8 mouse cellular contexts compared by ENCODE assay signal in genomic region chr6:39810612-39811116, GRCm38 (mm10). TPM values are rescaled to one million over a fixed set of nuclear protein-coding genes. Genes with fewer than 3 reads are reported as not detected.
DNase-seq lines count a peak whose midpoint lies in the region; ATAC-seq and TF ChIP-seq lines count a peak whose summit lies in the region.

TSS of gene Mrps33 (minus strand) at chr6:39810988.

- no peaks in the 10 kb centered on the region for H3K9me3 ChIP-seq in MEL (replicated peaks; ENCODE audit: insufficient read depth, low read length)
- H3K9me3 ChIP-seq in lung, embryonic 16.5 days (ENCODE audit: control insufficient read depth, low read length): no peaks in the 10 kb centered on the region

- peak; percentile 62 to 91 for TF ChIP-seq POLR2A in MEL (IDR thresholded peaks at IDR 0.05; ENCODE audit: control insufficient read depth in 1 of 2, insufficient read depth in 1 of 2, low read depth in 1 of 2, low read length in 2 of 2, poor library complexity in 1 of 2)
- TF ChIP-seq POLR2A in cerebellum, adult 2 months (IDR thresholded peaks at IDR 0.05; ENCODE audit: borderline replicate concordance, insufficient read depth, low read length): peak; percentile 79

- peak within 1 kb of the TSS; percentile 78 to 99 for H3K4me3 ChIP-seq in MEL (ENCODE audit: control insufficient read depth in 1 of 2, insufficient read depth in 1 of 2, low read depth in 2 of 2, low read length in 2 of 2)
- H3K4me3 ChIP-seq in cerebellum, adult 2 months (replicated peaks; ENCODE audit: insufficient read depth, low read depth, low read length): peak within 1 kb of the TSS; percentile 88
- peak within 1 kb of the TSS; percentile 87 for H3K4me3 ChIP-seq in lung, embryonic 16.5 days (ENCODE audit: low read length)

- peaks cover 12% of the 10 kb centered on the region for H3K79me2 ChIP-seq in MEL (ENCODE audit: control insufficient read depth, insufficient read depth, low read length, poor library complexity)

- TF ChIP-seq RAD21 in MEL (IDR thresholded peaks at IDR 0.05; ENCODE audit: low read depth, low read length): no peak

- TF ChIP-seq EP300 in MEL (IDR thresholded peaks at IDR 0.05; ENCODE audit: low read depth in 1 of 2, low read length in 2 of 2): peak in 1 of 2 experiments; percentile 42; a peak in 2 of 4 replicates

- H3K27ac ChIP-seq in MEL (ENCODE audit: control insufficient read depth, low read depth, low read length): peak within 1 kb of the TSS; percentile 38
- H3K27ac ChIP-seq in cerebellum, adult 2 months (ENCODE audit: insufficient read depth, low read length): peak within 1 kb of the TSS; percentile 35
- H3K27ac ChIP-seq in lung, embryonic 16.5 days (ENCODE audit: low read length): peak within 1 kb of the TSS; percentile 32; the same call in 1 of the 2 replicates

- peak within 1 kb of the TSS; percentile 95 for H3K9ac ChIP-seq in MEL (ENCODE audit: control insufficient read depth, low read depth, low read length, poor library complexity, severe bottlenecking)
- H3K9ac ChIP-seq in lung, embryonic 16.5 days (ENCODE audit: low read length): peak within 1 kb of the TSS; percentile 81

- peaks cover 0 to 13% of the 10 kb centered on the region in 2 experiments; a peak in 2 of 4 replicates for H3K36me3 ChIP-seq in MEL (ENCODE audit: control insufficient read depth in 1 of 2, insufficient read depth in 2 of 2, low read length in 2 of 2)
- H3K36me3 ChIP-seq in lung, embryonic 16.5 days (ENCODE audit: control insufficient read depth, insufficient read depth, low read length): no peaks in the 10 kb centered on the region

- no peaks in the 10 kb centered on the region for H3K27me3 ChIP-seq in MEL (ENCODE audit: control insufficient read depth in 1 of 2, insufficient read depth in 2 of 2, low read length in 2 of 2)
- H3K27me3 ChIP-seq in cerebellum, adult 2 months (ENCODE audit: control insufficient read depth, insufficient read depth, low read length): no peaks in the 10 kb centered on the region
- no peaks in the 10 kb centered on the region for H3K27me3 ChIP-seq in lung, embryonic 16.5 days (ENCODE audit: control insufficient read depth, insufficient read depth, low read depth, low read length)

- H3K4me2 ChIP-seq in lung, embryonic 16.5 days (ENCODE audit: low read depth, low read length): peak within 1 kb of the TSS; percentile 78

- TF ChIP-seq CTCF in MEL (IDR thresholded peaks at IDR 0.05 in 2 of 3, conservative IDR thresholded peaks at IDR 0.05 in 1 of 3; ENCODE audit: control insufficient read depth in 1 of 3, insufficient read depth in 1 of 3, low read depth in 2 of 3, low read length in 3 of 3, poor library complexity in 1 of 3, severe bottlenecking in 1 of 3): peak; percentile 76 to 99 (median 96)
- TF ChIP-seq CTCF in cerebellum, adult 2 months (IDR thresholded peaks at IDR 0.05; ENCODE audit: borderline replicate concordance, insufficient read depth, low read depth, low read length): peak; percentile 82

- DNase-seq in MEL (ENCODE audit: low read depth, low spot score): peak; percentile 98
- DNase-seq in cerebellum, adult 2 months: peak; percentile 97 to 98
- peak; percentile 95 for DNase-seq in forelimb bud, embryonic 11.5 days (ENCODE audit: low read depth, low spot score)
- peak; percentile 87 for DNase-seq in layer of hippocampus, adult 9-10 months (ENCODE audit: low spot score)
- DNase-seq in ovary, postnatal 10 days (ENCODE audit: low spot score): peak; percentile 94
- peak; percentile 97 to 98 for DNase-seq in thymus, postnatal 10 days (ENCODE audit: low spot score in 2 of 2)

- WGBS in cerebellum, adult 2 months: under 1% methylated on average over 40 of the region's 40 CpGs
- under 1% methylated on average over 40 of the region's 40 CpGs for WGBS in lung, embryonic 16.5 days

- peaks cover 0 to 4% of the 10 kb centered on the region in 2 experiments; a peak in 1 of 4 replicates for H3K4me1 ChIP-seq in MEL (ENCODE audit: control insufficient read depth in 1 of 2, insufficient read depth in 2 of 2, low read length in 2 of 2)
- H3K4me1 ChIP-seq in cerebellum, adult 2 months (ENCODE audit: control insufficient read depth, insufficient read depth, low read length): no peaks in the 10 kb centered on the region
- H3K4me1 ChIP-seq in lung, embryonic 16.5 days (replicated peaks; ENCODE audit: control insufficient read depth, insufficient read depth, low read length): peaks cover 4% of the 10 kb centered on the region; the same call in 1 of the 2 replicates

- ATAC-seq in hematopoietic stem cell, adult 5-6 weeks (replicated peaks in 1 of 2; ENCODE audit: insufficient read depth in 1 of 2, low FRiP score in 2 of 2, low TSS enrichment in 1 of 2, low read depth in 1 of 2, poor library complexity in 2 of 2, severe bottlenecking in 2 of 2): peak; percentile 100
- peak; percentile 99 for ATAC-seq in lung, embryonic 16.5 days (ENCODE audit: low read depth)

TF ChIP-seq in MEL, 35 proteins besides CTCF, POLR2A, EP300 and RAD21:
- TF ChIP-seq ETS1 (IDR thresholded peaks at IDR 0.05; ENCODE audit: low read depth, low read length): peak; percentile 65
- no peak for TF ChIP-seq JUND (IDR thresholded peaks at IDR 0.05; ENCODE audit: low read depth, low read length)
- TF ChIP-seq E2F4 (IDR thresholded peaks at IDR 0.05; ENCODE audit: borderline replicate concordance, low read depth, low read length): no peak
- no peak for TF ChIP-seq MAFK (IDR thresholded peaks at IDR 0.05; ENCODE audit: borderline replicate concordance, low read depth, low read length)
- no peak for TF ChIP-seq CHD1 (IDR thresholded peaks at IDR 0.05; ENCODE audit: low read depth, low read length)
- no peak; the same call in 1 of the 2 replicates for TF ChIP-seq GABPA (IDR thresholded peaks at IDR 0.05; ENCODE audit: low read depth, low read length)
- TF ChIP-seq SIN3A (IDR thresholded peaks at IDR 0.05; ENCODE audit: low read length): peak; percentile 91
- peak; percentile 79 for TF ChIP-seq NRF1 (IDR thresholded peaks at IDR 0.05; ENCODE audit: insufficient read depth, low read depth, low read length, poor library complexity, severe bottlenecking)
- peak; percentile 72; the same call in 1 of the 2 replicates for TF ChIP-seq MXI1 (IDR thresholded peaks at IDR 0.05; ENCODE audit: low read depth, low read length)
- TF ChIP-seq ZMIZ1 (IDR thresholded peaks at IDR 0.05; ENCODE audit: low read depth, low read length): 0 out of 2 replicates have a peak, but pooled peaks have one; percentile 56
- TF ChIP-seq MAX (IDR thresholded peaks at IDR 0.05; ENCODE audit: low read length): no peak; the same call in none of the 2 replicates
- no peak for TF ChIP-seq ZC3H11A (IDR thresholded peaks at IDR 0.05; ENCODE audit: low read depth, low read length)
- peak; percentile 92 for TF ChIP-seq NELFE (IDR thresholded peaks at IDR 0.05; ENCODE audit: low read depth, low read length)
- no peak for TF ChIP-seq UBTF (IDR thresholded peaks at IDR 0.05; ENCODE audit: borderline replicate concordance, insufficient read depth, low read depth, low read length)
- no peak for TF ChIP-seq BHLHE40 (IDR thresholded peaks at IDR 0.05; ENCODE audit: borderline replicate concordance, low read depth, low read length)
- TF ChIP-seq ZKSCAN1 (IDR thresholded peaks at IDR 0.05; ENCODE audit: low read depth, low read length): no peak
- TF ChIP-seq MEF2A (IDR thresholded peaks at IDR 0.05; ENCODE audit: extremely low read depth, insufficient replicate concordance, low read depth, low read length, poor library complexity, severe bottlenecking): no peak
- TF ChIP-seq TBP (IDR thresholded peaks at IDR 0.05; ENCODE audit: low read depth, low read length): peak; percentile 33; the same call in 1 of the 2 replicates
- no peak for TF ChIP-seq CHD2 (IDR thresholded peaks at IDR 0.05; ENCODE audit: low read length)
- TF ChIP-seq POLR2AphosphoS5 (IDR thresholded peaks at IDR 0.05; ENCODE audit: borderline replicate concordance, low read depth, low read length): no peak
- TF ChIP-seq KAT2A (conservative IDR thresholded peaks at IDR 0.05; ENCODE audit: low read depth, low read length): peak; percentile 79; the same call in 1 of the 2 replicates
- peak; percentile 24; the same call in 1 of the 2 replicates for TF ChIP-seq USF1 (IDR thresholded peaks at IDR 0.05; ENCODE audit: low read depth, low read length)
- TF ChIP-seq TCF12 (IDR thresholded peaks at IDR 0.05; ENCODE audit: low read depth, low read length): peak; percentile 59
- no peak for TF ChIP-seq TAL1 (IDR thresholded peaks at IDR 0.05; ENCODE audit: low read length)
- TF ChIP-seq RCOR1 (IDR thresholded peaks at IDR 0.05; ENCODE audit: low read depth, low read length): 0 out of 2 replicates have a peak, but pooled peaks have one; percentile 34
- TF ChIP-seq MYC (IDR thresholded peaks at IDR 0.05; ENCODE audit: low read depth, low read length): peak; percentile 84
- no peak for TF ChIP-seq GATA1 (IDR thresholded peaks at IDR 0.05; ENCODE audit: low read depth, low read length)
- peak; percentile 100 for TF ChIP-seq ELF1 (IDR thresholded peaks at IDR 0.05; ENCODE audit: low read depth, low read length)
- TF ChIP-seq HCFC1 (IDR thresholded peaks at IDR 0.05; ENCODE audit: low read depth, low read length): peak; percentile 97
- no peak for TF ChIP-seq MYB (IDR thresholded peaks at IDR 0.05; ENCODE audit: low read depth, low read length)
- TF ChIP-seq SMC3 (IDR thresholded peaks at IDR 0.05; ENCODE audit: low read depth, low read length): peak; percentile 27; the same call in 1 of the 2 replicates
- peak; percentile 67; the same call in 1 of the 2 replicates for TF ChIP-seq POLR2AphosphoS2 (IDR thresholded peaks at IDR 0.05; ENCODE audit: low read length)
- TF ChIP-seq USF2 (IDR thresholded peaks at IDR 0.05; ENCODE audit: borderline replicate concordance in 1 of 2, insufficient read depth in 1 of 2, low read depth in 1 of 2, low read length in 2 of 2): no peak
- peak; percentile 96 for TF ChIP-seq MAZ (IDR thresholded peaks at IDR 0.05; ENCODE audit: low read depth, low read length)
- no peak; the same call in 1 of the 2 replicates for TF ChIP-seq ZNF384 (IDR thresholded peaks at IDR 0.05; ENCODE audit: low read depth, low read length)

RNA-seq across cellular contexts. Expression of gene Mrps33, which starts in this region (rescaled TPM):
- 102 and 105 TPM in 2 replicates for total RNA-seq in MEL (2012; rRNA removed)
- polyA plus RNA-seq in MEL (2012; ENCODE audit: insufficient read depth in 1 of 2, insufficient read length in 2 of 2, low read depth in 1 of 2, low replicate concordance in 2 of 2, missing spikeins in 1 of 2): 1,000 to 10,000 TPM in 1 of 2 experiments, 100 to 1,000 TPM in 1; 126 to 1,706 TPM
- 284 and 308 TPM in 2 replicates for polyA plus RNA-seq in cerebellum, adult 2 months (2012; rRNA removed)
- total RNA-seq in hematopoietic stem cell, adult 5-6 weeks (2017): 37.1 and 47.6 TPM in 2 replicates
- 167 and 169 TPM in 2 replicates for polyA plus RNA-seq in lung, embryonic 16.5 days (2015; fragmentation: Nextera tagmentation; extraction: Ambion mirVana)

Comparison
In these comparisons a context has a peak if more than half of its experiments do, and no peak if none do; other contexts are left out.
1. Peak in every context shown above with its lines: DNase-seq, ATAC-seq, H3K4me3 ChIP-seq and H3K27ac ChIP-seq.